Mouse (Mus musculus): ENCODE measurements at regions not wholly inside any gene's neighbourhood (a gene's known extent, or its start where the extent isn't known, plus 50 kb on each side); places are given as distances from the start of the nearest gene placed in this dataset.
A peak's percentile ranks its signal among the peaks of the same experiment; 100 is the strongest.

DNA sequence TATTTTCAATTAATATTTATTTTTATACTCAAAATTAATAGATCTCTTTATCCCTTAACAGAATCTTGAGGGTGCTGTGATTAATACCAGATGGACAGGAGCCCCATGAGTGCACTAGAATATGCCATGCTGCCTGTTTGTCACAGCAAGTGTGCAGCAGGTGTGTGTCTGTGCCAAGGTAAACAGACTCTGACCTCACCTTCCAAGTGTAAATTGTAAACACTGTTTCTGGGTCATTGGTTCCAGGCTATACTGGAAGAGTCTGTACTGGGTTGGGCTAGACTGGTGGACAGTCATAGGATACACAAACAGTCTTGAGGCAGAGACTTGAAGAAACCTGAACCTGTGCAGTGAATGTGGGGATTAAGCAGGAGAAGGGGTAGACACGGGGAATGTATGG is 422.2 kb downstream of the Gm21833 start:
- no peak for DNase-seq (ENCODE audit: low spot score in 2 of 2)

DNA sequence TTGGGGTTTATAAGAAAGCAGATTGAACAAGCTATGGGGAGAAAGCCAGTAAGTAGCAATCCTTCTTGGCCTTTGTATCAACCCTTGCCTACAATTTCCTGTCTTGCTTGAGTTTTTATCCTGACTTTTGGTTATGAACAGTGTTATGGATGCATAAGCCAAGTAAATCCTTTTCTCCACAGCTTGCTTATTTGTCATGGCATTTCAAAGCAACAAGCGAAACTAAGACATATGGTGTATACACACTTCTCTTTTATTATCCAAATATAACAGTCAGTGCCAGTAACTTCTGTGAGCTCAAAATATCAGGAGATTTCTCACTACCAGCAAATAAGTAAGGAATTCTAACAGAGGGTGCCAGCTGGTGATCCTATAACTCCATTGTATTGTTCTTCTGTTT is 426.0 kb downstream of the Gm21833 start:
- DNase-seq (ENCODE audit: low spot score in 2 of 2), result no peak

DNA sequence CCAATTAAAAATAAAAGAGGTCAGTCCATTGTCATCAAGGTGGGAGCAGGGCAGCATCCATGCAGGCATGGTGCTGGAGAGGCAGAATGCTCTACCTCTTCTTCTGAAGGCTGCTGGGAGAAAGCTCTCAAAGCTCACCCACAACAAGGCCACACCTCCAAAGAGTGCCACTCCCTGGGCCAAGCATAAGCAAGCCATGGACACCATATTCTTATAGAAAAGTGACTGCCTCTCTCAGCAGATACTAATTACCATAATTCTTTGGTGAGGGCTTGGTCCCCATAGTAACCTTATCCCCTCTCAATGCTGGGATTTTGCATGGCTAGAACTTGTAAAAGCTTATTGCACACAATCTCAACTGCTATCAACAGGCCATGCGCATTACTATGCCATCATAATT is 443.7 kb downstream of the Gm21833 start:
- no peak for DNase-seq (ENCODE audit: low spot score in 2 of 2)

- no peak for DNase-seq (ENCODE audit: low spot score in 2 of 2)
These were observed 488.1 kb downstream of the Gm21833 start for GRCm38 (mm10) chr16:83316314-83316713.

DNA sequence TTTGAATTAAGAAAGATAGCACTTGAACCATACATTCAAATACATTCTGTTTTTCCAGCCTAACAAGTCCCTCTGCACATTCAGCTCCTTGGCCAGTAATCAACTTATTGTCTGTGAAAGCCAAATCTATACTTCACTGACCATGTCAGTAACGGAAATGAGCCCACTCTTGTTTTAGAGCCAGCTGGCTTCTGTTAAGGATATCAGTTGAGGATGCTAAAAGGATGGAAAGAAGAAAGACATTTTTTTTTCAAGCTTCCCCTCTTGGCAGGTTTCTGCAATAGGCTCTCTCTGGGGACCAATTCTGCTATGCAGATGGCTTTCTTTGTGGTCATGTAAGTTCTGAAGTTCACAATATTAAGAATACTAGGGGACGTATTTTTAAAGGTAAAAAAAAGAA is 498.6 kb downstream of the Gm21833 start:
- no peak for DNase-seq (ENCODE audit: low spot score in 2 of 2)

- DNase-seq (ENCODE audit: low spot score in 2 of 2), result no peak
These were observed 522.9 kb downstream of the Gm21833 start for GRCm38 (mm10) chr16:83351069-83351468.

- DNase-seq (ENCODE audit: low spot score in 2 of 2), result no peak
These were observed 566.4 kb downstream of the Gm21833 start for GRCm38 (mm10) chr16:83394581-83394980.

GRCm38 (mm10) chr16:83420676-83421075 is 592.5 kb downstream of the Gm21833 start:
- peak in 1 of 2 experiments; percentile 15 for DNase-seq (ENCODE audit: low spot score in 2 of 2)

DNA sequence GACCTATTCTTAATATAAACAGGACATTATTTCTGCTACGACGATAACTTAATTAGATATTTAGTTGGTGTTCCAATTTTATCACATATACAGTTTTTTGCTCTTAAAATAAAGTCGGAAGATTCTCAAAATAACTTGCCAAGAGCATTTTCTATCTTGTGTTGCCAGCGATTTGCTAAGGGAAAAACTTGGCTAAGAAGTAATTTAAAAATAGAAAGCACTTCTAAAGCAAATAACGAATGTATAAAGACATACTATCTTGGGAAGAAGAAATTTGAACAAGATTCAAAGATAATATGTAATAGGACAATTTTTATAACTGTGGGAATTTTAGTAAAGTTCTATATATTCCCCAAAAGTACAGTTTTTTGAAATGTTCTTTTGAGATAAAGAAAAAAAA is 594.9 kb downstream of the Gm21833 start:
- DNase-seq (ENCODE audit: low spot score in 2 of 2), result no peak

Measured in frontal cortex, postnatal 14 days (tissue).